Mouse (Mus musculus) spleen, postnatal 10 days (tissue): Measurements from ENCODE around the gene Map2k7.

Source experiments
- DNase-seq, 2 experiments: peaks; one replicate each; pipeline ENCODE4 v3.0.0; 2021 to 2022; ENCODE audit warnings: low spot score in 2 of 2

Map2k7 gene

GRCm38 (mm10) chr8:4238434-4239192 lies at the start of gene Map2k7, which contains the start of gene Gm49320:
Gene Map2k7, plus strand, starts transcription at chr8:4238740.
Gene Gm49320, plus strand, starts transcription at chr8:4238865.
- peak; percentile 96 to 99 for DNase-seq

DNA sequence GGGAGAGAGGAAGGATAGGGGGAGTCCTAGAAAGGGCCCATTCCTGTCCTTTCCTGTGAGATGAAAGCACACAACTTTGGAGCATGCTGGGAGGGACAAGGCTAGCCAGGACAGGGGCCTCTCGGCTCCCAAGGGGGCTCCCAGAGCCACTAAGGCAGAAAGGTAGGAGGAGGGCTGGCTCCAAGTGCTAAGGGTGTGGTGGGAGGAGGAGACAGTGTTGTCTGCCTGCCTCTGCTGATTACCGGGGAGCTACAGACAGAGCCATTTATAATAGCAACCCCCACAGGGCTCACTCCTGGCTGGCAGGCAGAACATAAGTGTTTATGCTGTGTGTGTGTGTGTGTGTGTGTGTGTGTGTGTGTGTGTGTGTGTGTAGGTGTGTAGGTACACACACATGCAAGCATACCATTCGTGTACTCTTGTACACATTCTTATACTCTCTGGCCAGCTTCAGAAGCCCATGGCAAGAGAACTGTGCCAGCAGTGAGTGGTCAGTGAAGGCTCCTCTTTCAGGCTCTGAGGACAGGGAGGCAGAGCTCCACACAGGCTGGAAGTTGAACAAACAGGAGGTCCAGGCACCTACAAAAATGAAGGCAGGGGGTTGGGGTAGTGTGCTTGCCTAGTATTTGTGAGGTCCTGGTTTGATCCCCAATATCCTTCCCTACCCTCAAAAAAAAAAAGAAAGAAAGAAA lies 49.4 kb upstream of the Map2k7 start:
- peak; percentile 31 to 49 for DNase-seq

- no peak for DNase-seq
Measured at GRCm38 (mm10) chr8:4192305-4192704, 46.2 kb upstream of the Map2k7 start.

- DNase-seq: peak; percentile 75 to 89
Measured at GRCm38 (mm10) chr8:4192807-4193587, 45.5 kb upstream of the Map2k7 start.

DNA sequence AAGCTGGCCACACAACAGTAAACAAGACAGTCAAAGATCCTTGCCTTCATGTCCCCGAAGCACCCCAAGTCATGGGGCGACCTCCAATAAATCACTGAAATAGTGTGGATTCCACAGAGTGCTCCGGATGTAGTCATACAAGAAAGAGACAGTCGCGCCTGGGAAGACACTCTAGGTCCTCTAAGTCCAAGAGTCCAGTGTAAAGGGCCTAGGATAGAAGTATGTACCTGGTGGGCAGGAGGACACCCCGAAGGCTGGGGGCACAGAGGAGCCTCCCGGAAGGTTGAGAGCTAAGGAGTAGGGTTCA lies 45.0 kb upstream of the Map2k7 start:
- DNase-seq: no peak

- no peak for DNase-seq
Measured at GRCm38 (mm10) chr8:4201321-4201720, 37.2 kb upstream of the Map2k7 start.

- no peak for DNase-seq
Measured at GRCm38 (mm10) chr8:4205246-4206123, 33.1 kb upstream of the Map2k7 start.

- DNase-seq: no peak
Measured at GRCm38 (mm10) chr8:4206182-4207015, 32.1 kb upstream of the Map2k7 start.

DNA sequence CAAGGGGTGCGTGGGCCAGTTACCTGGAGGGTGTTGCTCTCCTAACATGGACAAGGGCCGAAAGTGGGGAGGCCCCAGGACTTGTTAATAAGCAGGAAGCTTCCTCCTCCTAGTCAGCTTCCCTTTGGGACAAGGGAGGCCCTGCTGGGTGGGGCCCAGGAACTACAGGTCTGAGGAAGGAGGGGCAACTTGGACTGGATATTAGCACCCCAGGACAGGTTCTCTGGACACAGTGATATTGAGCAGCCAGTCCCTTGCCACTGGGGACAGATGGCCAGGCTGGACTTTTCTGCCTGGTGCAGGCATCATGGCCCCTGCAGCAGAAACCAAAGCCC lies 31.6 kb upstream of the Map2k7 start:
- no peak for DNase-seq

DNA sequence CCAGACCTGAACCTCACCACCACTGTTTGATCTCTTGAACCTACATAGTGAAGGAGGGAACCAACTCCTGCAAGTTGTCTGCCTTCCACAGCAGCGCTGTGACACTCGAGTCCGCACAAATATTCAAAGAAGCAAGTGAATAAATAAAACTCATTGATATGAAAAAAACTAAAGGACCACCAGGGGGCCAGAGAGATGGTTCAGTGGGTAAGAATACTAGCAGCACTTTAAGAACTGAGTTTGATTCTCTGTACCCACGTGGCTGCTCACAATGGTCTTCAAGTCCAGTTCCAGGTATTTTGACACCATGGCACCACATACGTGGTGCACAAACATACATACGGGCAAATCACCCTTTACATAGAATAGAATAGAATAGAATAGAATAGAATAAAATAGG lies 27.4 kb upstream of the Map2k7 start:
- DNase-seq: no peak

DNA sequence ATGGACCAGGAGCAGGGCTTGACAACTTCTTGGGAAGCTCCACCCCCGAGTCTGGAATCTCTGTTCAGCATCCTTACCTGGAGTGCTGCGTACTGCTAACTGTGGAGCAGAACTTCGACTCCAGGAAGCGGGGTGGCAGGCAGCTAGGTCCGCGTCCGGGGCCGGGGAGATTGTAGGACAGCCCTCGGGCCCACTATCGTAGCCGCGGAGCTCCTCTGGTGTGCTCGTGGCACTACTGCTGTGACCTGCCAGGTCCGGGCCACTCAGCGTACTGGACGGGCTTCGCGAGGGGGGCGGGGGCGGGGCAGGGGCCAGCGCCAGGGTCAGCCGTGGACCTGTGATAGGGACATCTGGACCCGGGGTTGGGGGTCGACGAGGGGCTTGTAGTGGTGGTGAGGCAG lies 25.7 kb upstream of the Map2k7 start:
- no peak for DNase-seq

- peak in 1 of 2 experiments; percentile 48 for DNase-seq
Measured at GRCm38 (mm10) chr8:4213210-4214005, 25.1 kb upstream of the Map2k7 start.

DNA sequence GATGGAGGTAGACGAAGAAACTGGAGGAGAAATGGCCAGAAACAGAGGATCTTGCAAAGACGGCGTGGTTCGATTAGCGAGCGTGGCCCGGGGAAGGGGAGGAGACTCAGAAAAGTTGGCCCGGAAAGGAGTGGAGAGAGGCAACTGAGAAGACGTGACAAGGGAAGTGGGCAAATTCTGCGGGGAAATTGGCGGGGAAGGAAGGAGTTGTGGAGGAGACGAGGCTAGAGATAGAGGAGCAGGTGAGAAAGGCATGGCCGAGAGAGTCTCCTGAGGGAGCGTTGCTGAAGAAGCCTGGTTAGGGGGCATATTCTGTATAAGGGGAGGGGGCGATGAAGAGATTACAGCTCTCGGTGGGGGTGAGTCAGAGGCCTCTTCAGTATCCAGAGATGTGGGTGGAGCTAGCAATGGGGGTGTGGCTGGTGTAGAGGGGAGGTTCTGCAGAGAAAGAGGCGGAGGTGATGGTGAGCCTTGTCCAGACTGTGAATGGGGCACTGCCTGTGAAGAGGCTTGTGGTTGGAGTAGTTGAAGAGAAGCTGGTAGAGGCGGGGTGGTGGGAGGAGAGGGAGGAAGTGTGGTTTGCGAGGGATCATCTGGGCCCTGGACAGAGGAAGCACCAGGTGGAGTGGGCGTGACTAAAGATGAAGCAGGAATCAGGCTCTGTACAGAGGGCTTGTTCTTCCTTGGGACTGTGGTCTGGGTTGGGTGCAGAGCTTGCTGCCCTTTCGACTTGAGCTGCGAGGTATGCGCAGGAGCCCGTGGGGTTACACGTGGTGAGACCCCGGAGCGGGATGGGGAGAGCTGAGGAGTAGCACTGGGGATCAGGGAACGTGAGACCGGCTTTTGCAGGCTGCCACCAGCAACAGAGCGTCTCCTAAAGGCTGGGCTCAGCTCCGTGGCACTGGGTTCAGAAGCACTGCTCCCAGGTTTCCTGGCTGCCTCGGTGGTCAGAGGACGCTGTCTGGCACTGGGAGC lies 24.2 kb upstream of the Map2k7 start:
- DNase-seq: peak in 1 of 2 experiments; percentile 67

GRCm38 (mm10) chr8:4216296-4216695 lies 22.2 kb upstream of the Map2k7 start:
- DNase-seq: no peak

- DNase-seq: no peak
Measured at GRCm38 (mm10) chr8:4216791-4217621, 21.5 kb upstream of the Map2k7 start, which contains the start of gene Prr36. Gene Prr36, minus strand, starts transcription at chr8:4217459.

DNA sequence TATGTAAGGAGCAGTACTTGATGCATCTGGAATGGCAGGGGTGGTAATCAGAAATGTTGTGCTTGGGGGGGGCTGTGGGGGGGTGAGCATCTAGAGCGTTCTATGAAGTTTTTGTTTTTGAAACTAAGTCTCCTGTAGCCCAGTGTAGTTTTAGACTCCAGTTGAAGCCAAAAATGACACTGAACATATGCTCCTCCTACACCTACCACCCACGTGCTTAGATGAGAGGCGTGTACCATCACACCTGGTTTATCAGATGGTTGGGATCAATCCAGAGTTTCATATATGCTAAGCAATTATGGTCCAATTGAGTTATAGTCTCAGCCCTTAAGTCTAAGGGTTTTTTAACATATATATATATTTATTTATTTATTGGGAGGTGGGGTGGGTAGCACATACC lies 18.9 kb upstream of the Map2k7 start:
- no peak for DNase-seq

- DNase-seq: no peak
Measured at GRCm38 (mm10) chr8:4222059-4222458, 16.5 kb upstream of the Map2k7 start.

DNA sequence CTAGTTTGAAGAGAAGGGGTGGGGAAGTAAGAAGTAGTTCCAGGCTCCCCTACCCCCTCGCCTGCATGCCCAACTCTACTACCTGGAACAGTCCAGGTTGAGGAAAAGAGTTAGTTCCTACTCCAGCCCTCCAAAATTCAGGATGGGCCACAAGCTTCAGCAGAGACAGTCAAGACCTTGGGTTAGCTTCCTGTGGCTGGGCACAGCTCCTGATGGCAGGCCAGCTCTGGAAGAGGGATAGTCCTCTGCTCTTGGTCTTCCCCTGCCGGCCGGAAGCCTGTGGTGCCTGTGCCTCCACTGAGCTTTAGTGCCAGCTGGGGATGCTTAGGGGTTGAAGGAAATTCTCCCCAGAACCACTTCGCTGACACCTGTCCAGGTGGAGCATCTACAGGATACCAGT lies 12.2 kb upstream of the Map2k7 start:
- DNase-seq: no peak
